Mouse (Mus musculus) mammary gland, adult 2 months (tissue): ENCODE results near the gene Gm10256. TPM values are rescaled to one million over a fixed set of nuclear protein-coding genes. Genes with fewer than 3 reads are reported as not detected.

ENCODE experiments used
- polyA plus RNA-seq: library from polyadenylated mRNA; depleted of rRNA; stranded (reverse); fragments of >200 nt; gene quantifications from 2 replicates; pipeline ENCODE4 v1.2.3, GENCODE M21; 2012; ENCODE audit warnings: low replicate concordance; rRNA removed

The Gm10256 gene
- not detected in 2 replicates for polyA plus RNA-seq

DNA sequence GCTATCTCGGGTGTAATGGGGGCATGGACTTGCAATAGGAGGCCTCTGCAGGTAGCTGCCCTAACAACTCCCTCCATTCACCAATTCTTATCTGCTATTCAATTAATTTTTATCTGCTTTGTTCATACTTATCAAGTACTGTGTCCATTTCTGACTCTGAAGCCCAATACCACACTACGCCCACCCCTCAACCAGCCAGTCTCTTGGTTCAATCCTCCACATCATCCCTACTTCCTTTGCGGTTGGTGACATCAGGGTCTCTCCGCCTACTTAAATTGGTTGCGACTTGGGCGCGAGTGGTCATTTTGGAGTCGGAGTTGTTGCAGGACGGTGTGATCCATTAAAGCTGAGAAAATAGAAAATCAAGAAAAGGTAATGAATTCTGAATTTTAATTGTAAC, at the start of gene Gm10256, which contains the start of gene Rbmy:
Gene Gm10256 (plus strand): TSS at position 320 of the 400 bp plus-strand sequence.
Gene Rbmy (plus strand): TSS at position 301 of the 400 bp plus-strand sequence.

DNA sequence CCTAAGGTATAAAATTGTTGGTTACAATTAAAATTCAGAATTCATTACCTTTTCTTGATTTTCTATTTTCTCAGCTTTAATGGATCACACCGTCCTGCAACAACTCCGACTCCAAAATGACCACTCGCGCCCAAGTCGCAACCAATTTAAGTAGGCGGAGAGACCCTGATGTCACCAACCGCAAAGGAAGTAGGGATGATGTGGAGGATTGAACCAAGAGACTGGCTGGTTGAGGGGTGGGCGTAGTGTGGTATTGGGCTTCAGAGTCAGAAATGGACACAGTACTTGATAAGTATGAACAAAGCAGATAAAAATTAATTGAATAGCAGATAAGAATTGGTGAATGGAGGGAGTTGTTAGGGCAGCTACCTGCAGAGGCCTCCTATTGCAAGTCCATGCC, 34.4 kb upstream of the Gm10256 start, which contains the start of gene Gm4064:
Gene Gm4064 (minus strand): TSS at position 101 of the 400 bp plus-strand sequence.

DNA sequence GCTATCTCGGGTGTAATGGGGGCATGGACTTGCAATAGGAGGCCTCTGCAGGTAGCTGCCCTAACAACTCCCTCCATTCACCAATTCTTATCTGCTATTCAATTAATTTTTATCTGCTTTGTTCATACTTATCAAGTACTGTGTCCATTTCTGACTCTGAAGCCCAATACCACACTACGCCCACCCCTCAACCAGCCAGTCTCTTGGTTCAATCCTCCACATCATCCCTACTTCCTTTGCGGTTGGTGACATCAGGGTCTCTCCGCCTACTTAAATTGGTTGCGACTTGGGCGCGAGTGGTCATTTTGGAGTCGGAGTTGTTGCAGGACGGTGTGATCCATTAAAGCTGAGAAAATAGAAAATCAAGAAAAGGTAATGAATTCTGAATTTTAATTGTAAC, 70.2 kb downstream of the Gm10256 start, which contains the start of gene Gm10352:
Gene Gm10352 (plus strand): TSS at position 301 of the 400 bp plus-strand sequence.

Other genes starting within 250 kb of the Gm10256 start
- not detected in 2 replicates for gene H2al2c, start 231.6 kb upstream of the Gm10256 start, polyA plus RNA-seq
- not detected in 2 replicates for gene Sry, start 167.0 kb upstream of the Gm10256 start, polyA plus RNA-seq
- gene H2al2b, start 110.0 kb upstream of the Gm10256 start, polyA plus RNA-seq: not detected in 2 replicates
- not detected in 2 replicates for gene Gm4064, start 34.5 kb upstream of the Gm10256 start, polyA plus RNA-seq
- not detected in 2 replicates for gene Rbmy, start within 50 bp of the Gm10256 start, polyA plus RNA-seq
- gene Gm10352, start 70.3 kb downstream of the Gm10256 start, polyA plus RNA-seq: not detected in 2 replicates
- not detected in 2 replicates for gene Gm29289, start 101.9 kb downstream of the Gm10256 start, polyA plus RNA-seq